Mouse (Mus musculus) forebrain, embryonic 16.5 days (tissue): ENCODE results near the gene Lrrc37a. TPM values are rescaled to one million over a fixed set of nuclear protein-coding genes. Genes with fewer than 3 reads are reported as not detected.
"Not testable (repeated sequence)": the region's sequence is repeated elsewhere in the genome, so short reads cannot be mapped to it uniquely, and the experiment has no call there.

Source experiments
- ATAC-seq: fragments of 200-750 bp; cut with Nextera tagmentation; 2 replicates; pipeline ENCODE4 v1.8.0; 2017; ENCODE audit warnings: mild to moderate bottlenecking, moderate library complexity
- H3K27ac ChIP-seq: fragments of 300-500 bp; sonication (generic); 2 replicates; pipeline ENCODE4 v1.5.1; 2014; ENCODE audit warnings: low read length, control low read depth
- H3K27me3 ChIP-seq: fragments of 300-500 bp; sonication (generic); replicated peaks from 2 replicates; pipeline ENCODE4 v1.6.1; 2014; ENCODE audit warnings: low read length; ENCODE audit not compliant: control insufficient read depth, insufficient read depth
- H3K36me3 ChIP-seq: fragments of 300-500 bp; sonication (generic); 2 replicates; pipeline ENCODE4 v1.6.1; 2014; ENCODE audit not compliant: control insufficient read depth, insufficient read depth
- H3K4me1 ChIP-seq: fragments of 300-500 bp; sonication (generic); replicated peaks from 2 replicates; pipeline ENCODE4 v1.6.1; 2014; ENCODE audit warnings: low read length; ENCODE audit not compliant: control insufficient read depth, insufficient read depth
- H3K4me2 ChIP-seq: fragments of 300-500 bp; sonication (generic); 2 replicates; pipeline ENCODE4 v1.6.1; 2014; ENCODE audit warnings: mild to moderate bottlenecking, low read length, control low read depth
- H3K4me3 ChIP-seq: fragments of 300-500 bp; sonication (generic); replicated peaks from 2 replicates; pipeline ENCODE4 v1.5.1; 2014; ENCODE audit warnings: mild to moderate bottlenecking, low read length, control low read depth
- H3K9ac ChIP-seq: fragments of 300-500 bp; sonication (generic); replicated peaks from 2 replicates; pipeline ENCODE4 v1.6.1; 2014; ENCODE audit warnings: low read depth, low read length, control low read depth
- H3K9me3 ChIP-seq: fragments of 300-500 bp; sonication (generic); 2 replicates; pipeline ENCODE4 v1.6.1; 2016; ENCODE audit warnings: low read length; ENCODE audit not compliant: control insufficient read depth
- WGBS: fragments of 180-500 bp; shearing (Covaris S2); extraction: QIAGEN DNeasy Blood & Tissue Kit; methylation state at CpG from one replicate; pipeline ENCODE4 v1.1.7; 2014; 5-methylcytosine and 5-hydroxymethylcytosine counted together
- polyA plus RNA-seq: library from polyadenylated mRNA; unstranded; fragments of >200 nt; fragmentation: Nextera tagmentation; extraction: Ambion mirVana; gene quantifications from 2 replicates; pipeline ENCODE4 v1.2.1, GENCODE M21; 2015

Gene Lrrc37a
- polyA plus RNA-seq, 1 experiment from 2014 or later, result not detected

DNA sequence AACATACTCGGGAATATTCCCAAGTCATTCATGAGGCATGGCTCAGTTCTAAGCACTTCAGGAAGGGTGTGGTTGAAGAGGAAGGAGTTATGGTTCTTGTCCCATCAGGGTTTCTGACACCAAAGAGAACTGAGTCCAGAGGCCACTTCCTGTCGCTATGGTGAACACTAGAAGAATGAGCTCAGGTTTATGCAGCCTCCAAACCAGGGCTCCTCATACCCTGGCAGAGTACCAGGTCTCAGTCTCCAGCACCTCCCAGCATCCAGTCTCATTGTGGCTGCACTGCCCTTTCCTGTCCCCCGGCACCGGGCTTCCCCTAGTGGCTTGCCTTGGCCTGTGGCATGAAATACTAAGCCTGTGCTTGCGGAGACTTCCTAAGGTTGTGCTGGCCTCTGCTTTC is 85.2 kb downstream of the Lrrc37a start:
- ATAC-seq, result no peak
- 82% methylated on average over 5 of the region's 5 CpGs for whole genome bisulfite sequencing
- no peaks in the 10 kb centered on the region for H3K4me1 ChIP-seq
- no peak overlapping the region for H3K27ac ChIP-seq
- 0 out of 2 replicates have a peak, but pooled peaks cover 1% of the 10 kb centered on the region for H3K27me3 ChIP-seq
- H3K9me3 ChIP-seq, result no peaks in the 10 kb centered on the region
- H3K4me2 ChIP-seq, result no peak overlapping the region
- H3K9ac ChIP-seq, result no peak overlapping the region
- no peaks in the 10 kb centered on the region for H3K36me3 ChIP-seq
- H3K4me3 ChIP-seq, result no peak overlapping the region

DNA sequence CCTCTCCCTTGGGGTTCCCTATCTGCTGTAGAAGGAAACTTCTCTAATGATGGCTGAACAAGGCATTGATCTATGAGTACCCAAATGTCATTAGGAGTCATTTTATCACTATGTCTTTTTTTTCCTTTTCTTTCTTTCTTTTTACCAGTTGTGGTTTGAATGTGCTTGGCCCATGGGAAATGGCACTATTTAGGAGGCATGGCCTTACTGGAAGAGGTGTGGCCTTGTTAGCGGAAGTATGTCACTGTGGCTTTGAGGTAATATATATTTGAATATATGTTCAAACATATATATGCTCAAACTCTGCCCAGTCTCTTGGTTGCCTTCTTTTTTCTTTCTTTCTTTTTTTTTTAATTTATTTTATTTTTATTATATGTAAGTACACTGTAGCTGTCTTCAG is 90.9 kb downstream of the Lrrc37a start:
- no peaks in the 10 kb centered on the region for H3K9me3 ChIP-seq
- H3K4me2 ChIP-seq, result peak overlapping the region; percentile 92
- peaks cover 14% of the 10 kb centered on the region for H3K4me1 ChIP-seq
- no peaks in the 10 kb centered on the region for H3K36me3 ChIP-seq
- no peak overlapping the region for H3K9ac ChIP-seq
- 0 out of 2 replicates have a peak, but pooled peaks cover 5% of the 10 kb centered on the region for H3K27me3 ChIP-seq
- H3K4me3 ChIP-seq, result no peak overlapping the region
- ATAC-seq, result no peak
- 95% methylated on average over 1 of the region's 1 CpGs for WGBS
- H3K27ac ChIP-seq, result no peak overlapping the region

DNA sequence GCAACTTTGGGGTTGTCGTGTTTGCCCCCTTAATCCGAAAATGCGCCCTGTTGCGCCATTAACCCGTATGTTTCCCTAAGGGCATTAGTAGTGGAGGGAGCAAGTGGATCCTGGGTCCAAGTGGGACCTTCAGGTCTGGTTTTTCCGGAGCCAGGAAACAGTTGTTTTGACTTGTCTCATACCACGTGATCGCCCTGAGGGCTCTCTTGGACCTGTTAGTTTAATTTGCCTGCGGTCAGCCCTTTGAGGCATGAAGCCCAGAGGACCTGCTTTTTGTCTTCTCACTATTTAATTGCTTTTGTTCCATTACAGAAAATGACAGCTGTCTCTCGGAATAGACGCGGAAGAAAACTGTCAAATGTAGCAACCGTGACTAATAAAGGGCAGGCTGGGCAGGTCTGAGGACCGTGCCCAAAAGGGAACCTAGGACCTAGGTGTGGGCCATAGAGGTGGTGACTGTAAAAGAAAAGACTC is 91.4 kb downstream of the Lrrc37a start:
- Histone ChIP-seq H3K9me3 (no peaks in the 10 kb centered on the region), H3K4me3 (peak overlapping the region; percentile 77), H3K4me2 (peak overlapping the region; percentile 92), H3K27ac (peak overlapping the region; percentile 48; the same call in 1 of the 2 replicates), H3K9ac (peak overlapping the region; percentile 90), H3K4me1 (peaks cover 14% of the 10 kb centered on the region), H3K27me3 (0 out of 2 replicates have a peak, but pooled peaks cover 5% of the 10 kb centered on the region), H3K36me3 (no peaks in the 10 kb centered on the region)
- ATAC-seq, result no peak; the same call in 1 of the 2 replicates
- WGBS, result 3% methylated on average over 14 of the region's 14 CpGs

DNA sequence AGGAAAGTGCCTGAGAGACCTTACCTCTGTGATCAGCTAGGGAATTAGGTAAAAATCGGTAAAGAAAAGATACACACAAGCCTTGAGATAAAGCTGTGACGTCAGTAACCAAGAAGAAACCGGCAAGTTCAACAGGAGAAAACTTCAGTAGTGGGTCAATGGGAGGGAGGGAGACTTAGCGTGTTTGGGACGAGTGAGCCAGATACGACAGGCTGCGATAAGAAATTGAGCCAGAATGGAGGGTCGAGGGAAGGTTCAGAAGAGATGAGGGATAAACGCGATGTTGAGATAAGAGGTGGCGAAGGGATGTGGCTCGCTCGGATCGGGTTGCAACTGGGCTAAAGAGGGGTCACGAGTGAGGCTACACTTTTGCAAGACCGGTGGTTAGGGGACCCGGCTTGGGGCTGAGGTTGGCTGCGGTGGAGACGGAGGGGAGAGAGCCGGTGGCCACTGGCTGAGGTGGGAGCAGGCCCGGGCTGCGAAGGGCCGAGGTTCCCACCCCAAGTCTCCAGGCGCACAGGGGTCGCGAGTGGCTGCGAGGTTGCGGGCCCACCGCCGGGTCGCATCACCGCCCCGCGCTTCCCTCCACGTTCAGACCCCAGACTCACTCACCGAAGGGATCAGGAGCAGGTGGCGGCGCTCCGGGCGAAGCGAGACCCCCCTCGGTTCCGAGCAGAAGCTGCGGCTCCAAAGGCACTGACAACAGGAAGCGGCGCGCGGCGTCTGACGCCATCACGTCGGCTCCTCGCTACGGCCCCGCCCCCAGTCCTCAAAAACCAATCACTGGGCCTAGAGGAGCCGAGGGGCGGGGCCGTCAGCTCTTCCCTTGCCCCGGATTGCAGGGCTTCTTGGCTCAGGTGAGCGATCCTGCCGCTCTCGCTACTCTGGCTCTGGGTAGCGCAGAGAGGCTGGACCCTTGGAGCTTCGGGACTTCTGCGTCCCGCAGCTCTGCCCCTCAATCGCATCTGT is 92.1 kb downstream of the Lrrc37a start, which contains the start of gene Plekhm1:
TSS of gene Plekhm1 (minus strand) at position 707 of the 969 bp plus-strand sequence.
- Histone ChIP-seq H3K9ac (peak within 1 kb of the TSS; percentile 90), H3K4me3 (peak within 1 kb of the TSS; percentile 77), H3K9me3 (no peaks in the 10 kb centered on the region), H3K4me2 (peak within 1 kb of the TSS; percentile 92), H3K36me3 (no peaks in the 10 kb centered on the region), H3K27ac (peak within 1 kb of the TSS; percentile 69), H3K4me1 (peaks cover 14% of the 10 kb centered on the region), H3K27me3 (0 out of 2 replicates have a peak, but pooled peaks cover 5% of the 10 kb centered on the region)
- peak; percentile 99 for ATAC-seq
- WGBS, result under 1% methylated on average over 67 of the region's 67 CpGs

DNA sequence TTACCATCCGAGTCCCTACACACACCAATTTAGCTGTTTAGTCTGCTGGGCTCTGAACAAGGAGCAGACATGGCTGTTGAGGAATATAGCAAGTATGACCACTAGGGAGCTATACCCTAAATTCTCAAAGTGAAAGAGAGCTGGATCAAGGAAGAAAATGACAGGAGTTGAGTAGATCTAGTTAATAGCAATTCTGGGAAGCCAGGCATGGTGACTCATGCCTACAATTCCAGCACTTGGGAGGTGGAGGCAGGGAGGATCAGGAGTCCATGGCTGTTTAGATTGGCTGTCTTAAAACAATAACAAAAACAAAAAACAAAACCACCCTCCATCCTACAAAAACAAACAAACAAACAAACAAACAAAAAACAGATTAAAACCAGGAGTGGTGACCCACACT is 93.1 kb downstream of the Lrrc37a start:
- 74% methylated on average over 1 of the region's 1 CpGs for WGBS
- Histone ChIP-seq H3K27me3 (0 out of 2 replicates have a peak, but pooled peaks cover 5% of the 10 kb centered on the region), H3K4me2 (peak overlapping the region; percentile 92), H3K4me3 (no peak overlapping the region), H3K9ac (no peak overlapping the region), H3K4me1 (peaks cover 14% of the 10 kb centered on the region), H3K27ac (no peak overlapping the region), H3K36me3 (no peaks in the 10 kb centered on the region), H3K9me3 (no peaks in the 10 kb centered on the region)
- no peak for ATAC-seq

DNA sequence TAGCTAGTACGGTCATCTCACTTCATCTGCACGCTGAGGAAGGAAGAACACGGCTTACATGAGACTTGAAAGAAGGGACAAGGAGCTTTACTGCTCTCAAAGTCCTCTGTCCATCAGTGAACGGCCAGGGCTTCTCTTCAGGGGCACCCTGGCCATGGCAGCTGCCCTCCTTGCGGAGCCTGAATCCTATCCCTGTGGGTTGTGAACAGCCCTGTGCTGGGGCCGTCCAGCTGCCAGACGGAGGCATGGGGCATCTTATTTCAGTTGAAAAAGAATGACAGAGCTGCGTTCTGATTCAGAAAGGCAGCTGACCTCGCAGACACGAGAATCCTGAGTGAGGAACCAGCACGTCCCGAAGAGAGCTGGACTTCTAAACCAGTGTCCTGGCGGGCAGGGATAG is 95.5 kb downstream of the Lrrc37a start:
- H3K27ac ChIP-seq, result no peak overlapping the region
- peaks cover 14% of the 10 kb centered on the region for H3K4me1 ChIP-seq
- WGBS, result 94% methylated on average over 13 of the region's 13 CpGs
- no peak for ATAC-seq
- no peak overlapping the region for H3K9ac ChIP-seq
- H3K9me3 ChIP-seq, result no peaks in the 10 kb centered on the region
- no peak overlapping the region for H3K4me3 ChIP-seq
- H3K4me2 ChIP-seq, result no peak overlapping the region
- no peaks in the 10 kb centered on the region for H3K36me3 ChIP-seq
- no peaks in the 10 kb centered on the region for H3K27me3 ChIP-seq

DNA sequence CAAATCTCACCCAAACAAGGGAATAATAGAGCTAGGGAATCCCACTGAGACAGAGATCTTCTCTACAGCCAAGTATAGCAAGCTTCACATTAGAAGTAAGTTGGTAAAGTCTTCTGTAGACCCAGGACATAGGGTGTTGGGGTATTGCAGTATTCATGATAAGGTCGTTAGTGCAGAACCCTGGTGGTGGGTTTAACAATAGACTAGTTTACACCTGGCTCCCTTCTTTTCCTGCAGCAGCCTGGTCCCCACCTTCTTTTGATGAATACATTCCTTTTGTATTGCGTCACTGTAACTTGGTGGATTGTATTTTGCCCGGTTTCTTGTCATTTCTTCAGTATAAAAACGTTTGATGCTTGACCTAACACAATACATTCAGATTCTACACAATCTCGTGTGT is 97.3 kb downstream of the Lrrc37a start:
- H3K4me3 ChIP-seq, H3K27ac ChIP-seq, H3K4me1 ChIP-seq, ATAC-seq, H3K9ac ChIP-seq, H3K9me3 ChIP-seq, H3K4me2 ChIP-seq, H3K36me3 ChIP-seq, H3K27me3 ChIP-seq: not testable (repeated sequence)
- 25% methylated on average over 5 of the region's 5 CpGs for WGBS

DNA sequence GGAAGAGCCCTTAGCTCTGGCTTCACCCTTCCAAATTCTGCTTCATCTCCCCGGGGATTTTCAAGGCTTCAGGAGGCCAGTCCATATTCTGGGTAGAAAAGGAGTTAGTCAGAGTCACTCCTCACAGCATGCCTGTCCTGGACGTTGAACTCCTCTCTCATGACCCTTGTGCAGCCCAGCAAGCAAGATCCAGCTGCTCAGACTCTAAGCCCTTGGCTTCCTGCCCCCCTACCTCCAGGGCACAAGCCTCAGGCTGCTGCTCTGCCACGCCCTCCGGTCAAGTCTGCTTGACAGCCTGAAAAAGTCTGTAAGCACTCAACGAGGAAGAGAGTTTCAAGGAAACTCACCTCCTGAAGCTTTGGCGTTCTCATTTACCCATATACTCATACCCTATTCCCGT is 97.8 kb downstream of the Lrrc37a start:
- Histone ChIP-seq H3K36me3 (no peaks in the 10 kb centered on the region), H3K9ac (no peak overlapping the region), H3K4me2 (no peak overlapping the region), H3K4me1 (peaks cover 5% of the 10 kb centered on the region), H3K9me3 (no peaks in the 10 kb centered on the region), H3K27me3 (no peaks in the 10 kb centered on the region), H3K27ac (no peak overlapping the region), H3K4me3 (no peak overlapping the region)
- ATAC-seq, result no peak
- WGBS, result 73% methylated on average over 7 of the region's 7 CpGs

DNA sequence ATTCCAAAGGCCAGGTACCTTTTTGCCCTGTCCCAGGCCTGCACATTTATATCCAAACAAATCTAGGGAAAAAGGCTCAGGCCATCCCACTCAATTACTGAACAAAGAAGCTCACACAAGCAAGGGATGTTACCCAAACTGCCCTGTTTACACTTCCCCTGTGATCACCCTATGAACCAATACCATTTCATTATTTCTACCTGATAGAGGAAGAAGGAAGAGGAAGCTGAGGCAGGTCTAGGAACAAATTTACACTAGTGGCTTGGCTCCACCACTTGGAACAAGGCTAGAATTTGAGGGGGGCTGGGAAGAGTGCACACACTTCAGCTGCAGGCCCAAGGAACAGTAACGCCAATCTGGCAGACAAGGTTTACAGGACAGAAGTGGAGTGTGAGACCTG is 98.6 kb downstream of the Lrrc37a start:
- ATAC-seq, result no peak
- no peak overlapping the region for H3K9ac ChIP-seq
- H3K27me3 ChIP-seq, result no peaks in the 10 kb centered on the region
- no peak overlapping the region for H3K4me2 ChIP-seq
- no peaks in the 10 kb centered on the region for H3K4me1 ChIP-seq
- no peaks in the 10 kb centered on the region for H3K9me3 ChIP-seq
- 78% methylated on average over 1 of the region's 1 CpGs for WGBS
- no peak overlapping the region for H3K27ac ChIP-seq
- no peak overlapping the region for H3K4me3 ChIP-seq
- no peaks in the 10 kb centered on the region for H3K36me3 ChIP-seq
